ENCODE assay signal across 24 mouse cellular contexts in genomic region chr7:95581325-95581724, GRCm38 (mm10).
DNase-seq lines count a peak whose midpoint lies in the region; ATAC-seq and TF ChIP-seq lines count a peak whose summit lies in the region.
"Had no signal": no experiment of that assay in that cellular context is flagged by ENCODE, and none has a peak within 500 bp of the region (broad histone marks: within the 10 kb centered on the region; RNA-seq: fewer than 3 reads in every experiment).

No protein-coding gene starts in this region.

- DNase-seq in forebrain, postnatal 0 days = peak; percentile 4
- no peak for DNase-seq in forebrain, embryonic 10.5 days (ENCODE audit: extremely low spot score, low spot score)
- no peak for DNase-seq in midbrain, embryonic 10.5 days (ENCODE audit: low spot score)
- no peak for DNase-seq in lung, adult 2 months
- DNase-seq: adrenal gland, postnatal 10 days; adrenal gland, postnatal 36 days; cerebellum, adult 18-20 months; cerebellum, adult 9-10 months; cerebellum, postnatal 14 days; gastrocnemius, postnatal 25 days; heart, adult 18-20 months; heart, postnatal 10 days; heart, postnatal 36 days had no signal

- no peak for TF ChIP-seq POLR2A in lung, adult 2 months (IDR thresholded peaks at IDR 0.05; ENCODE audit: borderline replicate concordance, extremely low read depth, low read depth, low read length)

- ATAC-seq in forebrain, embryonic 13.5 days = peak; percentile 68; the same call in 1 of the 2 replicates
- no peak for ATAC-seq in forebrain, embryonic 12.5 days (ENCODE audit: low FRiP score)
- ATAC-seq in forebrain, postnatal 0 days = no peak
- peak; percentile 77 for ATAC-seq in midbrain, embryonic 15.5 days (replicated peaks)
- no peak for ATAC-seq in inflammation-experienced regulatory T-cells, adult 6 months
- ATAC-seq: hindbrain, embryonic 16.5 days; intestine, embryonic 16.5 days; Patski had no signal

- no peak overlapping the region for H3K4me2 ChIP-seq in forebrain, embryonic 13.5 days
- H3K4me2 ChIP-seq in forebrain, embryonic 12.5 days = no peak overlapping the region
- H3K4me2 ChIP-seq in forebrain, postnatal 0 days (ENCODE audit: low read depth) = no peak overlapping the region
- H3K4me2 ChIP-seq in midbrain, embryonic 15.5 days = no peak overlapping the region
- H3K4me2 ChIP-seq: heart, embryonic 12.5 days; heart, embryonic 15.5 days; hindbrain, embryonic 13.5 days had no signal

- no peaks in the 10 kb centered on the region for H3K27me3 ChIP-seq in forebrain, embryonic 13.5 days
- no peaks in the 10 kb centered on the region for H3K27me3 ChIP-seq in forebrain, embryonic 12.5 days
- no peaks in the 10 kb centered on the region for H3K27me3 ChIP-seq in forebrain, postnatal 0 days (ENCODE audit: insufficient read depth, low read length)
- H3K27me3 ChIP-seq in forebrain, embryonic 10.5 days (ENCODE audit: poor library complexity, severe bottlenecking) = no peaks in the 10 kb centered on the region
- H3K27me3 ChIP-seq in midbrain, embryonic 15.5 days (replicated peaks) = no peaks in the 10 kb centered on the region
- H3K27me3 ChIP-seq in midbrain, embryonic 10.5 days (ENCODE audit: low read depth, poor library complexity, severe bottlenecking) = no peaks in the 10 kb centered on the region
- H3K27me3 ChIP-seq: heart, embryonic 12.5 days; heart, embryonic 15.5 days; hindbrain, embryonic 13.5 days had no signal

- H3K9ac ChIP-seq in forebrain, embryonic 13.5 days = no peak overlapping the region
- H3K9ac ChIP-seq in forebrain, embryonic 12.5 days = no peak overlapping the region
- H3K9ac ChIP-seq in forebrain, postnatal 0 days = no peak overlapping the region
- no peak overlapping the region for H3K9ac ChIP-seq in midbrain, embryonic 15.5 days
- H3K9ac ChIP-seq: heart, embryonic 12.5 days; heart, embryonic 15.5 days; hindbrain, embryonic 13.5 days had no signal

- WGBS in forebrain, embryonic 13.5 days = 58% methylated on average over 7 of the region's 7 CpGs
- 63% methylated on average over 7 of the region's 7 CpGs for WGBS in forebrain, embryonic 12.5 days
- 51% methylated on average over 7 of the region's 7 CpGs for WGBS in forebrain, postnatal 0 days
- WGBS in forebrain, embryonic 10.5 days = 72% methylated on average over 7 of the region's 7 CpGs
- 48% methylated on average over 7 of the region's 7 CpGs for WGBS in midbrain, embryonic 15.5 days
- WGBS in midbrain, embryonic 10.5 days = 71% methylated on average over 7 of the region's 7 CpGs
- 61% methylated on average over 7 of the region's 7 CpGs for WGBS in lung, adult 2 months

- TF ChIP-seq CTCF in forebrain, postnatal 0 days (IDR thresholded peaks at IDR 0.05; ENCODE audit: low read depth) = no peak
- no peak for TF ChIP-seq CTCF in lung, adult 2 months (IDR thresholded peaks at IDR 0.05; ENCODE audit: insufficient read depth, low read length)

- no peak overlapping the region for H3K4me3 ChIP-seq in forebrain, embryonic 13.5 days
- no peak overlapping the region for H3K4me3 ChIP-seq in forebrain, embryonic 12.5 days (replicated peaks)
- H3K4me3 ChIP-seq in forebrain, postnatal 0 days (ENCODE audit: low read depth, low read length) = no peak overlapping the region
- H3K4me3 ChIP-seq in forebrain, embryonic 10.5 days = no peak overlapping the region
- no peak overlapping the region for H3K4me3 ChIP-seq in midbrain, embryonic 15.5 days
- H3K4me3 ChIP-seq in midbrain, embryonic 10.5 days = no peak overlapping the region
- H3K4me3 ChIP-seq in lung, adult 2 months (replicated peaks; ENCODE audit: extremely low read depth, low read depth, low read length) = no peak overlapping the region
- H3K4me3 ChIP-seq: heart, embryonic 12.5 days; heart, embryonic 15.5 days; hindbrain, embryonic 10.5 days; hindbrain, embryonic 13.5 days had no signal

- H3K9me3 ChIP-seq in forebrain, embryonic 13.5 days (replicated peaks) = no peaks in the 10 kb centered on the region
- no peaks in the 10 kb centered on the region for H3K9me3 ChIP-seq in forebrain, embryonic 12.5 days
- H3K9me3 ChIP-seq in forebrain, postnatal 0 days (ENCODE audit: low read length) = no peaks in the 10 kb centered on the region
- H3K9me3 ChIP-seq in forebrain, embryonic 10.5 days = no peaks in the 10 kb centered on the region
- H3K9me3 ChIP-seq in midbrain, embryonic 15.5 days = no peaks in the 10 kb centered on the region
- H3K9me3 ChIP-seq in midbrain, embryonic 10.5 days (replicated peaks) = no peaks in the 10 kb centered on the region
- H3K9me3 ChIP-seq: heart, embryonic 12.5 days; heart, embryonic 15.5 days; hindbrain, embryonic 10.5 days; hindbrain, embryonic 13.5 days had no signal

- H3K27ac ChIP-seq in forebrain, embryonic 13.5 days = no peak overlapping the region
- H3K27ac ChIP-seq in forebrain, embryonic 12.5 days = no peak overlapping the region
- no peak overlapping the region for H3K27ac ChIP-seq in forebrain, postnatal 0 days (ENCODE audit: low read depth, low read length)
- no peak overlapping the region for H3K27ac ChIP-seq in forebrain, embryonic 10.5 days
- no peak overlapping the region for H3K27ac ChIP-seq in midbrain, embryonic 15.5 days
- no peak overlapping the region for H3K27ac ChIP-seq in midbrain, embryonic 10.5 days (replicated peaks)
- H3K27ac ChIP-seq: heart, embryonic 15.5 days; hindbrain, embryonic 10.5 days; hindbrain, embryonic 13.5 days had no signal

- H3K4me1 ChIP-seq in forebrain, embryonic 13.5 days = no peaks in the 10 kb centered on the region
- H3K4me1 ChIP-seq in forebrain, embryonic 12.5 days = no peaks in the 10 kb centered on the region
- no peaks in the 10 kb centered on the region for H3K4me1 ChIP-seq in forebrain, postnatal 0 days (ENCODE audit: insufficient read depth)
- no peaks in the 10 kb centered on the region for H3K4me1 ChIP-seq in forebrain, embryonic 10.5 days
- no peaks in the 10 kb centered on the region for H3K4me1 ChIP-seq in midbrain, embryonic 15.5 days
- no peaks in the 10 kb centered on the region for H3K4me1 ChIP-seq in midbrain, embryonic 10.5 days
- H3K4me1 ChIP-seq in lung, adult 2 months (ENCODE audit: control insufficient read depth, insufficient read depth, low read length) = no peaks in the 10 kb centered on the region
- H3K4me1 ChIP-seq: heart, embryonic 12.5 days; heart, embryonic 15.5 days; hindbrain, embryonic 10.5 days; hindbrain, embryonic 13.5 days had no signal

- H3K36me3 ChIP-seq in forebrain, embryonic 13.5 days (ENCODE audit: poor library complexity, severe bottlenecking) = no peaks in the 10 kb centered on the region
- no peaks in the 10 kb centered on the region for H3K36me3 ChIP-seq in forebrain, embryonic 12.5 days (replicated peaks)
- H3K36me3 ChIP-seq in forebrain, postnatal 0 days (ENCODE audit: insufficient read depth) = no peaks in the 10 kb centered on the region
- H3K36me3 ChIP-seq in forebrain, embryonic 10.5 days (replicated peaks) = no peaks in the 10 kb centered on the region
- no peaks in the 10 kb centered on the region for H3K36me3 ChIP-seq in midbrain, embryonic 15.5 days (replicated peaks)
- no peaks in the 10 kb centered on the region for H3K36me3 ChIP-seq in midbrain, embryonic 10.5 days
- H3K36me3 ChIP-seq: heart, embryonic 12.5 days; heart, embryonic 15.5 days; hindbrain, embryonic 10.5 days; hindbrain, embryonic 13.5 days had no signal

Comparison
In these comparisons a context has a peak if more than half of its experiments do, and no peak if none do; other contexts are left out.
1. ATAC-seq: peak in forebrain, embryonic 13.5 days (single experiment) and midbrain, embryonic 15.5 days (single experiment); none in forebrain, embryonic 12.5 days (single experiment), forebrain, postnatal 0 days (single experiment) and inflammation-experienced regulatory T-cells, adult 6 months (single experiment).